Mouse (Mus musculus) urinary bladder, adult 18-20 months (tissue): ENCODE data around the gene Ttc36.
A peak's percentile ranks its signal among the peaks of the same experiment; 100 is the strongest.

Source experiments
- DNase-seq, 2 experiments: peaks; one replicate each; pipeline ENCODE4 v3.0.0; 2022; ENCODE audit warnings: low spot score in 2 of 2, mixed read lengths in 2 of 2

Ttc36 gene

DNA sequence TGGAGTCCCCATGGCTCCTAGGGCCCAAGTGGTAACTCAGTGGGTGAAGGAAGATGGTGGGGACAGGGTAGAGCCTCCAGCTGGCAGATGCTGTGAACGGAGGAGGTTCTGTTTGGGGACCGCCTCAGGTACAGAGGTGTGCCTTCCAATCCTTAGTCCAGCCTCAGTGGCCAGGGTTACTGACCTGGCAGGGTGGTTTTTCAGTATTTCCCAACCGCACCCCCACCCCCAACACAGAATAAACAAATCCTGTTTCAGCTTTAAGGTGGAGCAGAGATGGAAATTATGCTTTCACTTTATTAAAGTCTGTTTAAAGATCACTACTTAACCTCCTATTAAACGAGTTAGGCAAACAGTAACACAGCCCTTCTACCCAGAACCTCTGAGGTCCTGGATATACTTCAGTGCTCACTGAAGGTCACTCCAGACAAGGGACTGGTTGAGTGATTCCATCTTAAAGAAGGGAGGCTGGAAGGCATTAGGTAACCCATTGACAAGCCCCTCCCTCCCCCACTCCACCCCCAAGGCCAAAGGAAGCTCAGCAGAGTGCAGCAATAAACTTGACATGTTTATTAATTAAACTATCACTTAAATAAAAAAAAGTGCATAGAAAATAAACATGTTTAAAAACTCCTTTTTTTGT, at the start of gene Ttc36:
Gene Ttc36, minus strand, starts transcription at position 265 of the 643 bp plus-strand sequence.
- DNase-seq = peak in 1 of 2 experiments; percentile 33

DNA sequence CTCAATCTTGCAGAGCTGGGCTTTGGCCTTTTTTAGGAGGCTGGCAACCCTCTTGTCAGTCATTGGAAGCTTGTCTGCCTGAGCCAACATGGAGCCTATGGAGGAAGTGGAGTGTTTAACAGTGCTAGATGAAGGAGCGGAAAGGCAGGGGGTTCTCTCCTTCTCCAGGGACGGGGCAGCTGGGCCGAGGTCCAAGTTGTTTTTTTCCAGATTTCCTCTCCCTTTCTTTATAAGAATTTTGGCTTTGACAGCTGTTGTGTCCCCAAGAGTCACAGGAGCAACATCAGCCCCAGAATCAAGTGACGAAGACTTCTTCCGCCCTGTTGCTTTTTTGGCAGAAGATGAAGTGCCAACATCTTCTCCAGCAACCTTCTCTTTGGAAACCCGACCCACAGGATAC, 44.6 kb upstream of the Ttc36 start:
- DNase-seq = no peak

DNA sequence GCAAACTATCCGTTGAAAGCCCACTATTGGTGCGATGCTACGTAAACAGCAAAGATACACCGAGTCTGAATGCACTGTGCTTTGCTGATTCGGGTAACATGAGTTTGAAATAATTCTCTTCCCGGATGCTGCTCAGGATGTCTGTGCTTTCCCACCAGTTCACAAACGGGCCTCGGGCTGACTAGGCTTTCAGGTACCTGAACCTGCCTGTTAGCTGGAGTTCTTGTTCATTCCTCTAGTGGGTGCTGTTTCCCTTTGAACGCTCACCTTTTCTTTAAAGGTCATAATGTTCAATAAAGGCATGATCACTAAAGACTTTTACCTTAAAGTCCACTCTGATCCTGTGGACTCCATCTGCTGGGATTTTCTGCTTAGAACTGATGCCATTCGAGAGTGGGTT, 38.4 kb upstream of the Ttc36 start:
- no peak for DNase-seq

DNA sequence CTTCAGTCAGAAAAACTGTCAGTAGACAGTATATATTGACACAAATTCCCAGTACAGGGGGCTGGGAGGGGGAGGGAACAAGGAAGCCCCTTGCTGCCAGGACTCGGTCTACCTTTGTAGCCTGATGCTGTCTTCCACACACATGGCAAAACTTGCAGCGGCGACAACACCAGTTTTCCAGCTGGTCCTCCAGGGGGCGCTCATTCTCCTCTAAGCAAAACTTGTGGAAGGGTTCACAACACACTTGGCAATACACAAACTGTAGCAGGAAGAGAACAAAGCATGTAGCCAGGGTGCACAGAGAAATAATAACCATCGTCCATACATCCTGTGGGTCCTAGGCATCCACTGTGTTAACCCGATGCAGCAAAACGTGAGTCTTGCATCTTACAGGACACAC, 33.6 kb upstream of the Ttc36 start:
- DNase-seq = peak; percentile 48 to 65

DNA sequence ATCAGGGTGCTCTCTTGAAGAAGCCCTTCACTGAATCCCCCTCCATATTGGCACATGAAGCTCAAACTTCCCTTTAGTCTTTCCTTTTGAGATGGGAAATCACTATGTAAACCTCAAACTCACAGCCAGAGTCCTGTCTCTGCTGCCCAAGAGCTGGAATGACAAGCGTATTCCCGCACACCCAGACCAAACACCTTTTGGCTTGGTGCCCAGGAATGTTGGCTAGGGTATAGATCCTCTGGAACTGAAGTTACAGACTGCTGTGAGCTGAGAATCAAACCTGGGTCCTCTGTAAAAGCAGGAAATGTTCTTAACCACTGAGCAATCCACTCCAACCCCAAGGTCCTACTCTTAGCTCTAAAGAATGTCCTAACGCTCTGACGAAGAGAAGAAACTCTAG, 29.5 kb upstream of the Ttc36 start:
- DNase-seq = no peak

DNA sequence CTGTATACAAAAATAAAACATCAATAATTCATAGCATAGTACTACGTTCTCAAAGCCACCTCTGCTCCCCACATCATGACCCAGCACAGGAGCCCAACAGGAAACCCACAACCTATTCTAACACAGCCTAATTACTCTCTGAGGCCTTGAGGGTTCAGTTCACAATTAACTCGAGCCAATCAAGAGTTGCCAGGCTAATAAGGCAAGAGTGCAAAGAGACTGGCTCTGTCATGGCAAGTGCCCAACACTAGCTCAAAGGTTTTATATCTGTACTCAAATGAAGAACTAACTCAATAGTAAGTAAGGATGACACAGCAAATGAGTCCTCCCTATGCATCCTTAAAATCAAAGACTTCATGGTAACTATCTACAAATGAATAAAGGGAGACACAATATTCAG, 27.6 kb upstream of the Ttc36 start:
- DNase-seq = no peak

DNA sequence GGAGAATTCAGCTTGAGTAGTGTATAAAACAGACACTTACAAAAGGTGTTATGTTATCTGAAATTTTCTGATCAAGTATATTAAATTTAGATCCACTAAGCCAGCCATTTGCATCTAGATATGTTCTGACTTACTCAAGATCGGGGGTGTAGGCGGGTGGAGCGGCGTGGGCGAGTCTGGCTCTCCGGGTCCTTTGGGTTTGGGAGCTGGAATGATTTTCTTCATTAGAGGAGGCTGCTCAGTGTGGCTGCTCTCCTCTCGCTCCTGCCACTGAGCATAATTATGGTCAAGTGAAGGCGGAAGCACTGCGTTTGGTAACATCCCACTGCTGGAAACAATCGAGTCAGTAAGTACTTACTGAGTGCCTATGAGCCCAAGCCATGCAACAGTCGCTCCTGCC, 26.1 kb upstream of the Ttc36 start:
- DNase-seq = no peak

DNA sequence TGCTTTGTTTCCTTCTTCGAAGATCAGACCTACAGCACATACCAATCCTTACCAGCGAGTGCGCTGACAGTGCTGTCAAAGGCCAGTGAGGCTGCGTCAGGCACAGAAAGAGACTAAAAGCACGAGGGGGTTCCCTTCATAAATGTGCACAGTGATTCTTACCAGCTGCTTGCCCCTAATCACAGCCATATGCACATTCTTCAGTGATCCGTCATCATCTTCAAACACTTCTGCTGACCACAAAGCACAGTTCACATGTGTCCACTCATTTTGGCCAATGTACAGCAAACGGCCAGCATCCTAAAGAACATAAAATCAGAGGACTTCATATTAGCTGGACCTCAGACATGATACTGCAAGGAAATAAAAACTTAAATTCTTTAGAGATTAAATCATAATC, 23.8 kb upstream of the Ttc36 start:
- DNase-seq = no peak

DNA sequence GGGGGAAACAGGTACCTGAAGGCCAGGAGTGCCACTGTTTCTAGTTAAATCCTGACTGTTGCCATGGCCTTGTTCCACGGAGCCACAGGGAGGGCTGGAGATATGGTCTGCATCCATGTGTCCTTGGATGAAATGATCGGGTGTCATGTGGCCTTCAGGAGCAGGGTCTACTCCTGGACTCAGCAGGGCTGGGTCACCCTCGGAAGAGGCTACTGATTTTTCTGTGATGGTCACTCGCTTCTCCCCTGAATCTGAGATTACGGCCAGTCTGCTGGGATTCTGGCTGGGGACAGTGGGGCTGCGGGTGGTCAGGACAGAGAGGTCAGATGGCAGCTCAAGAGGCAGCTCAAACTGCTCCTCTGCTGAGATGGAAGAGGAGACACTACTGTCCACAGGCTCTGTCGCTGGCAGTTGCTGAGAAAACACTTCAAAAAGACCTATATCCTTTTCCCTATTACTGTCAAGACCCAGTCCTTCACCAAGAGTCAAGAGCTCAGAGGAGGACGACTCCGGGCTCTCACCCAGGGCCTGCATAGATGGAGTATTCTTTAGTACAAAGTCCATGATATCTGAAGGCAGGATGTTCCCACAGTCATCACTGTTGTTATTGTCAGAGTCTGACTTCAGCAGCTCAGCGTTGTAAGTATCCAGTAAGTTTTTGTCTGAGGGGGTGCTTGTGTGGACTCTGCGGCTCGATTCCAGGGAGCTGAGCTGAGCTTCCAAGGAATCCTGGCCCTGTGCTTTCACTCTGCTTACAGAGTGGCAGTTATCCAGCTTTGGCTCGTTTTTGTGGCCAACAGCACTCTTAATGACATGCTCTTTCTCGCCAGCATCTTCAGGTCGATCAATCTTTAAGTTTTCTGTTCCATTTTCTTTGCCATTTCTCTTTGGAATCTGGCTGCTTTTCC, 17.3 kb upstream of the Ttc36 start:
- DNase-seq = no peak

DNA sequence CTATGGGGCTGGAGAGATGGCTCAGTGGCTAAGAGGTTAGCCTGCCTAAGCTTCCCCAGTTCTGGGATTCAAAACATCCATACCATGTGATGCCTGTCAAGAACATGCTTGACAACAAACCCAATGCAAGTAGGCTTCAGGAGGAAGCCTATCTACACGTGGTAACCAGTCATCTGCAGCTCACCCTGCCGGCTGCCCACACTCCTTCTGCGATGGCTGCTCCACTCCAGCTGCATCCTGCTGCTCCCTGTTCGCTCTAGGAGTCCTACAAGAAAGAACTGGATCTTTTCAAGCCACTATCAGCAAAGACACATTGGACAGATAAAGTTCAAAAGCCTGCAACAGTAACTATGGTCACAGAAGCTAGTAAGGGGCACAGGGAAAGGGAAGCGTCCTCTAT, 14.7 kb upstream of the Ttc36 start:
- no peak for DNase-seq

DNA sequence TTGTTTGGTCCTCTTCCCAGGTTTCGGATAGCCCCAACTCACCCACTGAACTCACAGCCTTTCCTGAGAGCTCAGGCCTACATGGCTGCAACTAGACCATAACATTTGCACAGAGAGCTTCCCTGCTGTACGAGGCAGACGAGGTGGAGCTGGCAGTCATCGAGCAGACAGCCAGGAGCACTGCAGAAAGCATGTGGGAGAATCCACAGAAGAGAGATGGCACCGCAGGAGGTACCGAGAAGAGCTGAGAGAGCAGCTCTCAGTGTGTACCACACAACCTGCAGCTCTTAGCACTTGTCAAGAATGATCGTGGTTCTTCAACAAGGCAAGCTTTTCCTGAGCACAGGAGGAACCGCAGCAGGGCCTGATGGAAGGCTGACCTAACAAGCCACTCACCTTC, 11.3 kb upstream of the Ttc36 start:
- no peak for DNase-seq

DNA sequence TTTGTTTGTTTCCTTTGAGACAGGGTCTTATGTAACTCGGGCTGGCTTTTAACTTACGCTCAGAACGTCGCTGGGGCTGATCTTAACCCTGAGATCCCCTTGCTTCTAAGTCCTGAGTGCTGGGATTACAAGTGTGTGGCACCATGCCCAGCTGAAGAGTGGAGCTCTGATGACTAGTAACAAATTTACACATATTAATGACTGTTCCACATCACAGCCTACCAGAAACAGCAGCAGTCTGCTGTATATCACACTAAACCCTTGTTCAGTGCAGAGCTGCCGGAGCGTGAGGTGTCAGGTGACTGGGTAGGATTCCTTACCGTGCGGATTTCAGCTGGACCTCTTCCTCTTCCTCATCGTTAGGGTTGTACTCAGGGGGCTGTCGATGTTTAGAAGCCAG, 7.4 kb upstream of the Ttc36 start:
- no peak for DNase-seq

DNA sequence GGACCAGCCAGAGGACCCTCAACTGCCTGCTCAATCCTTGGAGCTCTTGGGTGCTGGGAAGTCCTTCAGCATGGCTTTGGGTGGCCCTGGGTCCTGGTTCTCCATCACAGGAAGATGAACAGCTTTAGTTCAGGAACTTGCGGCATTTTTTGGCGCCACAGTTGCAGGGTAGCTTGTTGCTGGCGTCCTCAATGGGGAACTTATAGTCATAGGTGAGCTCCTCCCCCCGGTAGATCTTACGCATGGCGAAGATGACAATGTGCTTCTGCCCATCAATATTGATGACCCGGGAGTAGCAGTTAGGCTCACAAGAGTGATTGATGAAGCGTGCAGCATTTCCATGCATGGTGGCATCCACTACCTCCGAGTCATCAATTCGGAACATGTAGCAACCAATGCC, 4.9 kb upstream of the Ttc36 start:
- no peak for DNase-seq

DNA sequence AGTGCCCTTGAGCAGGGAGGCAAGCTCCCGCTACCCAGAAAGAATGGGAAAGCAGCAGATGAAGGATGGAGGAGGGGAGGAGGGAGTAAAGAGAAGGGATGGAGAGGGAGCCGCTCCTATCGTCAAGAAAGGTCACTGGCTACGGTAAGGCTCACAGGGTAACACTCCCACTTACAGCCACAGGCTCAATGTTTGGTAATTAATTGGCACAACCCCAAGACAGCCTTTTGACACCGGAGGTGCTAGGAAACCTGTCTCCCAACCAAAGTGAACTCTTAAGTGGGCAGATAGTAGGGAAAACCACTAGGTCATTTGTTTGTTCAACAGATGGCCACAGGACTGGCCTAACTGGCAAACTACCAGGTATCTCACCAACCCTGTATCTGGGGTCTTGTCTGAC, 4.3 kb upstream of the Ttc36 start:
- no peak for DNase-seq

DNA sequence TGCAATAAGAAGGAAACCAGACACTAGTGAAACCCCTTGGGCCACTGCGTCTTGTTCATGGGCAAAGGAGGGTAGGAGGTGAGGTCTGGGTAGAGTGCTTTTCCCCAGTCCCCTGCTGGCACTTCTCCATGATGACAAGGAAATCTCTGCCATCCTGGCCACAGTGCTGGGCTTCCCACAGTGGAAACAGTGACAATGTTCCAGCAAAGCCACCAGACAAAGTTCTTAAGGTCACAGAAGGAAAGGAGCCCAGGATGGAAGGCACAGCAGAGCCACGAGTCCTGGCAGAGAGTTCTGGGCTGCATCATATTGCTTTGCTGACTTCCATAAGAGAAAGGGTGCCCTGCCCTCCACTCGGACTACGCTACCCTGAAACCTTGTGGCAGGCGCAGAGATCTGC, 2.7 kb upstream of the Ttc36 start:
- no peak for DNase-seq

DNA sequence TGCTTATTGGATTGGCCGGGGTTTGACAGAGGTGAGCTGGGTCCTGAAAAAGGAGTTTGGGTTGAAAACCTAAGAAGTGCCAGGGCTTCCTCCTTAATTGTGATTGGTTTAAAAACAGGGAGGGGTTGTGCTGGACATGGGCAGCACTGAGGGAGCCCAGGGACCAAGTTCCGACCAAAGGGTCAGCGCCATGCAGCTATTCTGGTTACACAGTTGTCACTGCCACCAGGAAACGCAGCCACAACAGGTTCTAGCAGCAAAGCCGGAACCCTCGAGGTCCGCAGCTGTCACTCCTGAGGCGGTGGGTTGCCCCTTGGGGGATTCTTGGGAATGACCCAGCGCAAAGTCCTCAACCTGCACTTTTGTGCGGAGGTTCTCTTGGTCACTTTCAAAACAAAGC, 1.8 kb upstream of the Ttc36 start:
- DNase-seq = no peak

DNA sequence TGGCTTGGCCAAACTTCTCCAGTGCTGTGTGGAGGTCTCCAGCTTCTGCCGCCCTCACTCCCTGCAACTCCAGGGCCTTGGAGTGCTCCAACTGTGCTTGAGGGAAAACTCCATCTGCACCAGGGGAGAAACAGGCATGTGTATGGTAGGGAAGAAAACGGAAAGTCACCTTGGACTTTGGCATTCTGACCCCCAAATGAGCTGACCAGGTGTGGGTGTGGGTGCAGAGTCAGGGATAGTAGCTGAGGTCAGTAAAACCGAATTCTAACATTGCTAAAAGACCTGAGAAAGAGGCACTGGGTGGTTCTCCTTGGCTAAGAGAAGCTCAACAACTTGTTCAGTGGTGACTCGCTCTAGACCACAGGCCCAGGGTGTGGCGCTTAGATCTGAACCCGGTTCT, 1.2 kb downstream of the Ttc36 start:
- no peak for DNase-seq

DNA sequence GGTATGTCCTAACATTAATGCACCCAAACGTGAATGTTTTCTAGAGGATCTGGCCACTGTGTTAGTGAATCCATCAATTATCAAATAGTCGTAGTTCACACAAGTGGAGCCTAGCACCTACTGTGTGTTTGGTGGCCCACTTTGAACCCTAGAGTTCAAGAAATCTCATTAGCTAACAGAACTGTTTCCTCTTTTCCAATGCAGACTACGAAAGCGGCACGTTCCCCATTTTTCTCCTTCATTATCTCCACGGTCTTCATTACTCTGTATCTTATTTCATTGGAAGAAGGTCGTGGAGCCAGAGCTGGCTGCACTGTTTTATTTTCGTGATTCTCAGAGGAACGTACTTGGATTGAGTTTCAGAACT, 2.9 kb downstream of the Ttc36 start:
- DNase-seq = no peak

DNA sequence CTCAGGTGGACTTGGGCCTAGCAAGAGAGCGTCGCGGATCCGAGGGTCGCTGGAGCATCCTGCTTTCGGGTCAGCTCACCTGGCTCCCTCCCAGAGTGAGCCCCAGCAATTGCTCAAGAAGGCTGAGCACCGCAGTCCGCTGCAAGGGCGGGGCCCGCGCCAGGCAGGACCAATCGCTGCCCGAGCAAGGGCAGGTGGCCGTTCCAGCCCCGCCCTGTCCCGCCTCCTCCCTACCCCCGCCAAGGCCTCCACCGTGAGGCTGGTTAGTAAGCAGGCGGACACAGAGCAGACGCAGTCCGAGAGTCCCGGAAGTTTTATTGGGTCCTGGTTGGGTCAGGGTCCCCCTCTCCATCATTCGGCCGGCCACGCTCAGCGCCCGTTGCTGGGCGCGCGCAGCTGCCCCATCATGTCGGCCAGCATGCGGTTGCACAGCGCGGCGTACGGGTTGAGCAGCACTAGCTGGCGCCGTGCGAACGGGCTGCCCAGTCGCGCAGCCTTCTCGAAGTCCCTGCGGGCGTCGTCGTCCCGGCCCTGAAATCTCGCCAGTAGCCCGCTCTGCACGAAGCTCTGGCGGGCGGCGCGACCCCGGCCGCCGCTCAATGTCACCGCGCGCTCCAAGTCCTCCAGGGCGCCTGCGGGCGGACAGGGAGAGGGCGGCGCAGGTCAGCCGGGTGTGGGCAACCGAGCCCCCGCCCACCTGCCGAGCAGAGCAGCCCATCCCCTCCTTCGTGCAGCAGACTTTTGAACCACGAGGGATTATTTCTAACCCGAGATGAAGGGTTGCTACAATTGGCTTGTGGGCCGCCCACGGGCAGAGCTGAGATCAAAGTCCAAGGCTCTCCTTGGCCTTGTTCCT, 3.5 kb downstream of the Ttc36 start, which contains the start of gene Tmem25:
Gene Tmem25, minus strand, starts transcription at position 206 of the 856 bp plus-strand sequence.
- DNase-seq = peak; percentile 81 to 92

DNA sequence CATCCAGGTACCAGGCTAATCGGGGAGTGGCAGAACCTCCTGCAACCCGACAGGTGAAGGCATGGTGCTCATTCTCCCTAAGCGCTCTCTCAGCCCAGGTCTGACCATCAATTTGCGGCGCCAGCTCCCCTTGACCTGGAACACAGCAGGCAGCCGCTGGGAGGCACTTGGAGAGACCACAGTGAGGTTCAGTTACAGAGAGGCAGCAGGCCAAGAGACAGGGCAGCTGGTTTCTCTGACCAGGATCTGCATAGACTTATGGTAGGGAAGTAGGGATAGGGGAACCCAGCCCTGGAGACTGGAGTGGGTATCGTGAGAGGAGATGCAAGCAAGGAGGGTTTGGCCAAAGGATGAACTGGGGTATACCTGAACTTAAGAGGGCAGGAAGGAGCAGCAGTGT, 4.6 kb downstream of the Ttc36 start:
- no peak for DNase-seq

DNA sequence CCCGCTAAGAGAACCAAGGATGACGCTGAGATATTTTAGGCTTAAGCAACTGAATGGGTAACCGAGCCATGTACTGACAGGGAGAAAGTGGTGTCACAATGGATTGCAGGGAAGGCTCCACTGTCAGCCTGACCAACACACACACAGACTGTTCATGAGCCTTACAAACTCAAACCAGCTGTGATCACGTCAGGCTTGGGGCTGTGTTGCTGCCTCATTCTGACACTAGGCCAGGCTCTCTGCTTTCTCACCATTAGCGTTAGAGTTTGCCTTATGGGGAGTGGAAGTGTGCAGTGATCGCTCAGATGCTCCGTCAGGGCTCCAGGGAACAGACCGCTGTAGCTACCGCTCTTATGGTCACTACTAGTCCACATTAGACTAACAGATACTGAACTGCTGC, 10.0 kb downstream of the Ttc36 start:
- DNase-seq = no peak
